ENCODE assay signal across 7 mouse cellular contexts in the genomic region with DNA sequence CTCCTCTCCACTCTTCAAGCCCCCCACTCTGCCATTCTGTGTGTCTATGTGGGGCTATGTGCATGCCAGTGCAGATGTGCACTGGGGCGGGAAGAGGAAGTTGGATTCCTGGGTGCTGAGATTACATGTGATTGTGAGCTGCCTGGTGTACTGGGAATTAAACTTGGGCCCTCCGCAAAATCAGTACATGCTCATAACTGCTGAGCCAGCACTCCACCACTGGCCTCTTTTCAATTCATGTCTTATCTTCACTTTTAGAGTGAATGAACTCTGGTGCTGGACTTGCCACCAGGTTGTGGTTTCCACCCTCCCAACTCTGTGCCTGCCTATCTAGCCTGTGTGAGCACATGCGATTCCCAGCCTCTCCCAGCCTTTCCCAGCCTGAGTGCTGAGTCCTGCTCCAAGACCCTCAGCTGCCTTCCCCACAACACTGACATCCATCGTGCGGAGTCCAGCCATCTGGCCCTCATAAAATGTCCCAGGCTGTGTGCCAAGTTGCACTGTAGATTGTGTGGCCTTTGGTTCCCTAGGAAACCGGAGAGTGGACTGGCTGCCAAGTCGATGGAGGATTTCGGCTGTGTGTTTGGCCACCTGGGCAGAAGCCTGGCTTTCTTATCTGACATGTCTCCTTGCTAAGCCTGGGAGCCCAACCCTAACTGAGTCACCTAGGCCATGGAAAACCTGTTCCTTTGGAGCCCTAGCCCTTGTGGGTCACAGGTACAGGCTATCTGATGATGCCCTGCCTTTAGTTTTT. TPM values are rescaled to one million over a fixed set of nuclear protein-coding genes. Genes with fewer than 3 reads are reported as not detected.
DNase-seq lines count a peak whose midpoint lies in the region; ATAC-seq and TF ChIP-seq lines count a peak whose summit lies in the region.

No protein-coding gene starts in this region.

- no peak overlapping the region for H3K9ac ChIP-seq in embryonic facial prominence, embryonic 12.5 days
- H3K9ac ChIP-seq in limb, embryonic 13.5 days = no peak overlapping the region
- H3K9ac ChIP-seq in neural tube, embryonic 11.5 days (ENCODE audit: low read length) = no peak overlapping the region

- peak; percentile 86 for ATAC-seq in embryonic facial prominence, embryonic 12.5 days (ENCODE audit: insufficient number of reproducible peaks, insufficient read depth, low FRiP score, low TSS enrichment)
- peak; percentile 93 for ATAC-seq in limb, embryonic 13.5 days (ENCODE audit: low FRiP score, low read depth)
- ATAC-seq in neural tube, embryonic 11.5 days (ENCODE audit: insufficient read depth, low FRiP score, low TSS enrichment) = peak; percentile 79

- no peak overlapping the region for H3K4me2 ChIP-seq in embryonic facial prominence, embryonic 12.5 days (replicated peaks)
- H3K4me2 ChIP-seq in limb, embryonic 13.5 days (replicated peaks) = peak overlapping the region; percentile 38
- H3K4me2 ChIP-seq in neural tube, embryonic 11.5 days (ENCODE audit: low read depth) = no peak overlapping the region

- TF ChIP-seq CTCF in brain, embryonic 14.5 days (IDR thresholded peaks at IDR 0.05; ENCODE audit: borderline replicate concordance, extremely low read depth, insufficient read depth, insufficient read length) = no peak

- peak; percentile 96 for DNase-seq in brain, embryonic 14.5 days (ENCODE audit: low read depth)
- peak; percentile 87 for DNase-seq in heart, embryonic 10.5 days (ENCODE audit: low spot score)
- peak; percentile 77 to 82 for DNase-seq in kidney, adult 8-10 months
- peak; percentile 59 for DNase-seq in neural tube, embryonic 11.5 days (ENCODE audit: low spot score)
- DNase-seq in urinary bladder, postnatal 36 days (ENCODE audit: low spot score in 2 of 2) = peak; percentile 77 to 88

- H3K9me3 ChIP-seq in embryonic facial prominence, embryonic 12.5 days = no peaks in the 10 kb centered on the region
- H3K9me3 ChIP-seq in heart, embryonic 10.5 days = no peaks in the 10 kb centered on the region
- no peaks in the 10 kb centered on the region for H3K9me3 ChIP-seq in limb, embryonic 13.5 days
- H3K9me3 ChIP-seq in neural tube, embryonic 11.5 days (ENCODE audit: control insufficient read depth, low read length) = no peaks in the 10 kb centered on the region

- no peaks in the 10 kb centered on the region for H3K27me3 ChIP-seq in embryonic facial prominence, embryonic 12.5 days
- H3K27me3 ChIP-seq in heart, embryonic 10.5 days (ENCODE audit: insufficient read depth, poor library complexity, severe bottlenecking) = no peaks in the 10 kb centered on the region
- H3K27me3 ChIP-seq in limb, embryonic 13.5 days = no peaks in the 10 kb centered on the region
- no peaks in the 10 kb centered on the region for H3K27me3 ChIP-seq in neural tube, embryonic 11.5 days (ENCODE audit: control insufficient read depth, insufficient read depth, low read length)

- peaks cover 19% of the 10 kb centered on the region for H3K4me1 ChIP-seq in embryonic facial prominence, embryonic 12.5 days
- H3K4me1 ChIP-seq in heart, embryonic 10.5 days = peaks cover 19% of the 10 kb centered on the region; the same call in 1 of the 2 replicates
- H3K4me1 ChIP-seq in limb, embryonic 13.5 days = peaks cover 35% of the 10 kb centered on the region
- peaks cover 7% of the 10 kb centered on the region; the same call in 1 of the 2 replicates for H3K4me1 ChIP-seq in neural tube, embryonic 11.5 days (ENCODE audit: control insufficient read depth, insufficient read depth, low read length)

- H3K4me3 ChIP-seq in embryonic facial prominence, embryonic 12.5 days = no peak overlapping the region
- H3K4me3 ChIP-seq in heart, embryonic 10.5 days = no peak overlapping the region
- no peak overlapping the region for H3K4me3 ChIP-seq in limb, embryonic 13.5 days
- H3K4me3 ChIP-seq in neural tube, embryonic 11.5 days (ENCODE audit: low read depth, low read length) = no peak overlapping the region

- H3K27ac ChIP-seq in embryonic facial prominence, embryonic 12.5 days = peak overlapping the region; percentile 24
- 0 out of 2 replicates have a peak overlapping the region, but pooled peaks have one; percentile 6 for H3K27ac ChIP-seq in heart, embryonic 10.5 days
- peak overlapping the region; percentile 89 for H3K27ac ChIP-seq in limb, embryonic 13.5 days
- H3K27ac ChIP-seq in neural tube, embryonic 11.5 days (ENCODE audit: low read depth, low read length) = no peak overlapping the region; the same call in 1 of the 2 replicates

- WGBS in embryonic facial prominence, embryonic 12.5 days = 41% methylated on average over 8 of the region's 8 CpGs
- WGBS in heart, embryonic 10.5 days = 60% methylated on average over 8 of the region's 8 CpGs
- 22% methylated on average over 8 of the region's 8 CpGs for WGBS in limb, embryonic 13.5 days
- 48% methylated on average over 8 of the region's 8 CpGs for WGBS in neural tube, embryonic 11.5 days

- no peak for TF ChIP-seq POLR2A in brain, embryonic 14.5 days (IDR thresholded peaks at IDR 0.05; ENCODE audit: borderline replicate concordance, extremely low read depth, insufficient read depth, insufficient read length, poor library complexity, severe bottlenecking)

- H3K36me3 ChIP-seq in embryonic facial prominence, embryonic 12.5 days = no peaks in the 10 kb centered on the region
- H3K36me3 ChIP-seq in heart, embryonic 10.5 days = no peaks in the 10 kb centered on the region
- no peaks in the 10 kb centered on the region for H3K36me3 ChIP-seq in limb, embryonic 13.5 days
- no peaks in the 10 kb centered on the region for H3K36me3 ChIP-seq in neural tube, embryonic 11.5 days (ENCODE audit: control insufficient read depth, insufficient read depth, low read length)

RNA-seq across cellular contexts. Expression of a gene that starts 36.3 kb away (rescaled TPM):
- 7.1 and 9.6 TPM in 2 replicates for polyA plus RNA-seq in brain, embryonic 14.5 days (2012; rRNA removed)
- polyA plus RNA-seq in embryonic facial prominence, embryonic 12.5 days (2016; fragmentation: Nextera tagmentation; extraction: Ambion mirVana) = 8.9 and 9.2 TPM in 2 replicates
- polyA plus RNA-seq in heart, embryonic 10.5 days (2016; fragmentation: Nextera tagmentation; extraction: Ambion mirVana) = 4.9 and 5.7 TPM in 2 replicates
- 7.2 and 7.8 TPM in 2 replicates for polyA plus RNA-seq in limb, embryonic 13.5 days (2015; fragmentation: Nextera tagmentation; extraction: Ambion mirVana)
- polyA plus RNA-seq in neural tube, embryonic 11.5 days (2014; fragmentation: Nextera tagmentation; extraction: Ambion mirVana) = 18.5 and 19.7 TPM in 2 replicates
